Mouse (Mus musculus) MEL (cell line): Measurements from ENCODE around the gene Trpv4. TPM values are rescaled to one million over a fixed set of nuclear protein-coding genes. Genes with fewer than 3 reads are reported as not detected.
A peak's percentile ranks its signal among the peaks of the same experiment; 100 is the strongest.

Experiments used
- DNase-seq: peaks from one replicate; pipeline ENCODE4 v3.0.0; 2011; ENCODE audit warnings: low read depth, low spot score
- H3K27ac ChIP-seq: 2 replicates; pipeline ENCODE4 v1.5.1; 2012; ENCODE audit warnings: low read depth, mild to moderate bottlenecking, control low read depth, low read length, moderate library complexity; ENCODE audit not compliant: control insufficient read depth
- H3K27me3 ChIP-seq, 2 experiments: fragments of 150-350 bp in 1 of 2; sonication (generic) in 1 of 2; 2 replicates each; pipeline ENCODE4 v1.6.1; 2012; ENCODE audit warnings: low read length in 2 of 2, mild to moderate bottlenecking in 2 of 2, improper control_type of control experiment in 1 of 2, moderate library complexity in 1 of 2; ENCODE audit not compliant: insufficient read depth in 2 of 2, control insufficient read depth in 1 of 2
- H3K36me3 ChIP-seq, 2 experiments: 2 replicates each; pipeline ENCODE4 v1.6.1; 2012 to 2014; ENCODE audit warnings: low read length in 2 of 2, improper control_type of control experiment in 1 of 2, inconsistent platforms in 1 of 2, mild to moderate bottlenecking in 1 of 2; ENCODE audit not compliant: insufficient read depth in 2 of 2, control insufficient read depth in 1 of 2
- H3K4me1 ChIP-seq, 2 experiments: fragments of 150-350 bp in 1 of 2; sonication (generic) in 1 of 2; 2 replicates each; pipeline ENCODE4 v1.6.1; 2012; ENCODE audit warnings: low read length in 2 of 2, improper control_type of control experiment in 1 of 2, mild to moderate bottlenecking in 1 of 2; ENCODE audit not compliant: insufficient read depth in 2 of 2, control insufficient read depth in 1 of 2
- H3K4me3 ChIP-seq, 2 experiments: fragments of 150-350 bp in 1 of 2; sonication (generic) in 1 of 2; 2 replicates each; pipeline ENCODE4 v1.5.1; 2012; ENCODE audit warnings: low read depth in 2 of 2, low read length in 2 of 2, mild to moderate bottlenecking in 2 of 2, moderate library complexity in 2 of 2, control low read depth in 1 of 2, improper control_type of control experiment in 1 of 2; ENCODE audit not compliant: control insufficient read depth in 1 of 2, insufficient read depth in 1 of 2
- H3K79me2 ChIP-seq: 2 replicates; pipeline ENCODE4 v1.6.1; 2012; ENCODE audit warnings: mild to moderate bottlenecking, low read length, moderate library complexity; ENCODE audit not compliant: control insufficient read depth, poor library complexity, insufficient read depth
- H3K9ac ChIP-seq: 2 replicates; pipeline ENCODE4 v1.6.1; 2012; ENCODE audit warnings: low read depth, mild to moderate bottlenecking, control low read depth, low read length, moderate library complexity; ENCODE audit not compliant: control insufficient read depth, poor library complexity, severe bottlenecking
- H3K9me3 ChIP-seq: fragments of 150-350 bp; sonication (generic); replicated peaks from 2 replicates; pipeline ENCODE4 v1.6.1; 2012; ENCODE audit warnings: mild to moderate bottlenecking, low read length, improper control_type of control experiment, moderate library complexity; ENCODE audit not compliant: insufficient read depth
- BHLHE40 ChIP-seq: IDR thresholded peaks from 2 replicates; pipeline ENCODE4 v1.6.1; 2012; ENCODE audit warnings: low read depth, mild to moderate bottlenecking, inconsistent platforms, low read length, improper control_type of control experiment, borderline replicate concordance
- CHD1 ChIP-seq: IDR thresholded peaks from 2 replicates; pipeline ENCODE4 v1.6.1; 2012; ENCODE audit warnings: low read depth, mild to moderate bottlenecking, inconsistent platforms, low read length, improper control_type of control experiment
- CTCF ChIP-seq, 3 experiments: IDR thresholded peaks in 2 of 3; conservative IDR thresholded peaks in 1 of 3; 2 replicates each; pipeline ENCODE4 v1.5.1; 2011 to 2012; ENCODE audit warnings: low read length in 3 of 3, low read depth in 2 of 3, mild to moderate bottlenecking in 2 of 3, improper control_type of control experiment in 1 of 3, inconsistent platforms in 1 of 3, mixed read lengths in 1 of 3, moderate library complexity in 1 of 3; ENCODE audit not compliant: control insufficient read depth in 1 of 3, insufficient read depth in 1 of 3, poor library complexity in 1 of 3, severe bottlenecking in 1 of 3
- E2F4 ChIP-seq: IDR thresholded peaks from 2 replicates; pipeline ENCODE4 v1.6.1; 2011; ENCODE audit warnings: low read depth, low read length, improper control_type of control experiment, borderline replicate concordance
- EP300 ChIP-seq, 2 experiments: IDR thresholded peaks; 2 replicates each; pipeline ENCODE4 v1.6.1; 2011; ENCODE audit warnings: improper control_type of control experiment in 2 of 2, low read length in 2 of 2, low read depth in 1 of 2, mild to moderate bottlenecking in 1 of 2
- GABPA ChIP-seq: IDR thresholded peaks from 2 replicates; pipeline ENCODE4 v1.6.1; 2012; ENCODE audit warnings: low read depth, mild to moderate bottlenecking, inconsistent platforms, low read length, improper control_type of control experiment, moderate library complexity
- GATA1 ChIP-seq: IDR thresholded peaks from 2 replicates; pipeline ENCODE4 v1.6.1; 2011; ENCODE audit warnings: low read depth, low read length, improper control_type of control experiment
- JUND ChIP-seq: IDR thresholded peaks from 2 replicates; pipeline ENCODE4 v1.6.1; 2011; ENCODE audit warnings: low read depth, mild to moderate bottlenecking, improper control_type of control experiment, low read length
- KAT2A ChIP-seq: conservative IDR thresholded peaks from 2 replicates; pipeline ENCODE4 v1.6.1; 2012; ENCODE audit warnings: low read depth, low read length, improper control_type of control experiment, inconsistent platforms
- MAZ ChIP-seq: IDR thresholded peaks from 2 replicates; pipeline ENCODE4 v1.6.1; 2012; ENCODE audit warnings: low read depth, mild to moderate bottlenecking, inconsistent platforms, low read length, improper control_type of control experiment
- MEF2A ChIP-seq: IDR thresholded peaks from 2 replicates; pipeline ENCODE4 v1.6.1; 2014; ENCODE audit warnings: low read depth, mild to moderate bottlenecking, inconsistent platforms, low read length, improper control_type of control experiment; ENCODE audit not compliant: poor library complexity, insufficient replicate concordance, severe bottlenecking; ENCODE audit errors: extremely low read depth
- MXI1 ChIP-seq: IDR thresholded peaks from 2 replicates; pipeline ENCODE4 v1.6.1; 2011; ENCODE audit warnings: mild to moderate bottlenecking, low read depth, low read length, improper control_type of control experiment
- POLR2A ChIP-seq, 2 experiments: IDR thresholded peaks; 2 replicates each; pipeline ENCODE4 v1.6.1; 2011 to 2012; ENCODE audit warnings: low read length in 2 of 2, mild to moderate bottlenecking in 2 of 2, control low read depth in 1 of 2, improper control_type of control experiment in 1 of 2, low read depth in 1 of 2, moderate library complexity in 1 of 2; ENCODE audit not compliant: control insufficient read depth in 1 of 2, insufficient read depth in 1 of 2, poor library complexity in 1 of 2
- POLR2AphosphoS2 ChIP-seq: IDR thresholded peaks from 2 replicates; pipeline ENCODE4 v1.6.1; 2011; ENCODE audit warnings: low read length, improper control_type of control experiment
- POLR2AphosphoS5 ChIP-seq: IDR thresholded peaks from 2 replicates; pipeline ENCODE4 v1.6.1; 2012; ENCODE audit warnings: low read depth, borderline replicate concordance, mild to moderate bottlenecking, inconsistent platforms, low read length, moderate library complexity, mixed read lengths
- RCOR1 ChIP-seq: IDR thresholded peaks from 2 replicates; pipeline ENCODE4 v1.6.1; 2012; ENCODE audit warnings: low read depth, mild to moderate bottlenecking, inconsistent platforms, low read length, improper control_type of control experiment
- SIN3A ChIP-seq: IDR thresholded peaks from 2 replicates; pipeline ENCODE4 v1.6.1; 2012; ENCODE audit warnings: low read length, improper control_type of control experiment, inconsistent platforms
- SMC3 ChIP-seq: IDR thresholded peaks from 2 replicates; pipeline ENCODE4 v1.6.1; 2011; ENCODE audit warnings: low read depth, low read length, improper control_type of control experiment
- TCF12 ChIP-seq: IDR thresholded peaks from 2 replicates; pipeline ENCODE4 v1.6.1; 2014; ENCODE audit warnings: low read depth, mild to moderate bottlenecking, inconsistent platforms, low read length, improper control_type of control experiment, moderate library complexity
- UBTF ChIP-seq: IDR thresholded peaks from 2 replicates; pipeline ENCODE4 v1.6.1; 2012; ENCODE audit warnings: low read depth, mild to moderate bottlenecking, inconsistent platforms, low read length, improper control_type of control experiment, moderate library complexity, borderline replicate concordance; ENCODE audit not compliant: insufficient read depth
- ZC3H11A ChIP-seq: IDR thresholded peaks from 2 replicates; pipeline ENCODE4 v1.6.1; 2012; ENCODE audit warnings: low read depth, mild to moderate bottlenecking, inconsistent platforms, low read length, improper control_type of control experiment
- ZKSCAN1 ChIP-seq: IDR thresholded peaks from 2 replicates; pipeline ENCODE4 v1.6.1; 2012; ENCODE audit warnings: low read depth, mild to moderate bottlenecking, inconsistent platforms, low read length, improper control_type of control experiment, moderate library complexity
- ZMIZ1 ChIP-seq: IDR thresholded peaks from 2 replicates; pipeline ENCODE4 v1.6.1; 2012; ENCODE audit warnings: low read depth, mild to moderate bottlenecking, inconsistent platforms, low read length, improper control_type of control experiment, moderate library complexity
- ZNF384 ChIP-seq: IDR thresholded peaks from 2 replicates; pipeline ENCODE4 v1.6.1; 2012; ENCODE audit warnings: low read depth, mild to moderate bottlenecking, inconsistent platforms, low read length, improper control_type of control experiment
- polyA plus RNA-seq, 2 experiments: library from polyadenylated mRNA; stranded (reverse) in 1 of 2; unstranded in 1 of 2; fragments of >175 nt in 1 of 2; fragments of >200 nt in 1 of 2; gene quantifications; 2 replicates each; pipeline versions ENCODE4 v1.2.1 to v1.2.4; 2012; ENCODE audit warnings: low replicate concordance in 2 of 2, low read depth in 1 of 2; ENCODE audit not compliant: insufficient read length in 2 of 2, insufficient read depth in 1 of 2, missing spikeins in 1 of 2
- total RNA-seq: library from RNA; depleted of rRNA; stranded (reverse); fragments of 300-350 nt; gene quantifications from 2 replicates; pipeline ENCODE4 v1.2.3, GENCODE M21; 2012

Trpv4 gene
- total and polyA plus RNA-seq, 3 experiments = 0.29 TPM; not detected in 2

GRCm38 (mm10) chr5:114673114-114673513 lies 14.9 kb upstream of the Trpv4 start:
- H3K79me2 ChIP-seq = no peaks in the 10 kb centered on the region
- no peak overlapping the region for H3K4me3 ChIP-seq
- no peaks in the 10 kb centered on the region for H3K27me3 ChIP-seq
- no peak for DNase-seq
- H3K9ac ChIP-seq = no peak overlapping the region
- H3K9me3 ChIP-seq = no peaks in the 10 kb centered on the region
- peaks cover 0 to 2% of the 10 kb centered on the region in 2 experiments; a peak in 1 of 4 replicates for H3K36me3 ChIP-seq
- no peak for TF ChIP-seq GATA1
- TF ChIP-seq CTCF (IDR thresholded peaks at IDR 0.05 in 2 of 3, conservative IDR thresholded peaks at IDR 0.05 in 1 of 3; ENCODE audit: control insufficient read depth in 1 of 3, insufficient read depth in 1 of 3, low read depth in 2 of 3, low read length in 3 of 3, poor library complexity in 1 of 3, severe bottlenecking in 1 of 3) = peak; percentile 21 to 51 (median 29); a peak in 5 of 6 replicates
- no peak overlapping the region for H3K27ac ChIP-seq
- H3K4me1 ChIP-seq = 0 out of 4 replicates have a peak, but pooled peaks cover 0 to 5% of the 10 kb centered on the region in 2 experiments

GRCm38 (mm10) chr5:114669014-114669413 lies 10.8 kb upstream of the Trpv4 start:
- DNase-seq = no peak
- TF ChIP-seq ZKSCAN1 = no peak
- TF ChIP-seq EP300 (IDR thresholded peaks at IDR 0.05; ENCODE audit: low read depth in 1 of 2, low read length in 2 of 2) = no peak
- TF ChIP-seq, all 39 proteins: peak for 0
- Histone ChIP-seq H3K9me3 (no peaks in the 10 kb centered on the region), H3K4me1 (0 out of 4 replicates have a peak, but pooled peaks cover 0 to 8% of the 10 kb centered on the region in 2 experiments), H3K27ac (no peak overlapping the region), H3K4me3 (no peak overlapping the region), H3K27me3 (no peaks in the 10 kb centered on the region), H3K79me2 (no peaks in the 10 kb centered on the region), H3K36me3 (0 out of 4 replicates have a peak, but pooled peaks cover 0 to 2% of the 10 kb centered on the region in 2 experiments), H3K9ac (no peak overlapping the region)

- H3K27me3 ChIP-seq = no peaks in the 10 kb centered on the region
- H3K4me1 ChIP-seq = 0 out of 4 replicates have a peak, but pooled peaks cover 0 to 8% of the 10 kb centered on the region in 2 experiments
- peak; percentile 98 for DNase-seq
- peak overlapping the region; percentile 34 to 54 for H3K4me3 ChIP-seq
- H3K36me3 ChIP-seq = 0 out of 4 replicates have a peak, but pooled peaks cover 0 to 2% of the 10 kb centered on the region in 2 experiments
- peak overlapping the region; percentile 66 for H3K9ac ChIP-seq
- no peaks in the 10 kb centered on the region for H3K79me2 ChIP-seq
- H3K9me3 ChIP-seq = no peaks in the 10 kb centered on the region
- H3K27ac ChIP-seq = peak overlapping the region; percentile 61
- TF ChIP-seq UBTF (no peak), MEF2A (no peak), ZKSCAN1 (no peak), POLR2AphosphoS5 (no peak), KAT2A (0 out of 2 replicates have a peak, but pooled peaks have one; percentile 23), MXI1 (peak; percentile 99), BHLHE40 (peak; percentile 58; the same call in 1 of the 2 replicates), SMC3 (peak; percentile 85), ZC3H11A (peak; percentile 69), POLR2AphosphoS2 (peak; percentile 90), ZNF384 (peak; percentile 25; the same call in 1 of the 2 replicates), POLR2A (IDR thresholded peaks at IDR 0.05; ENCODE audit: control insufficient read depth in 1 of 2, insufficient read depth in 1 of 2, low read depth in 1 of 2, low read length in 2 of 2, poor library complexity in 1 of 2) (peak; percentile 65 to 98; a peak in 3 of 4 replicates), TCF12 (peak; percentile 65), ZMIZ1 (peak; percentile 60), SIN3A (peak; percentile 94), MAZ (peak; percentile 38; the same call in 1 of the 2 replicates), CHD1 (no peak), GABPA (no peak), E2F4 (no peak), RCOR1 (no peak), JUND (no peak), EP300 (IDR thresholded peaks at IDR 0.05; ENCODE audit: low read depth in 1 of 2, low read length in 2 of 2) (peak in 1 of 2 experiments; percentile 15; a peak in 1 of 4 replicates)
Measured at GRCm38 (mm10) chr5:114667228-114667856, 9.1 kb upstream of the Trpv4 start.
